In the genomic region with DNA sequence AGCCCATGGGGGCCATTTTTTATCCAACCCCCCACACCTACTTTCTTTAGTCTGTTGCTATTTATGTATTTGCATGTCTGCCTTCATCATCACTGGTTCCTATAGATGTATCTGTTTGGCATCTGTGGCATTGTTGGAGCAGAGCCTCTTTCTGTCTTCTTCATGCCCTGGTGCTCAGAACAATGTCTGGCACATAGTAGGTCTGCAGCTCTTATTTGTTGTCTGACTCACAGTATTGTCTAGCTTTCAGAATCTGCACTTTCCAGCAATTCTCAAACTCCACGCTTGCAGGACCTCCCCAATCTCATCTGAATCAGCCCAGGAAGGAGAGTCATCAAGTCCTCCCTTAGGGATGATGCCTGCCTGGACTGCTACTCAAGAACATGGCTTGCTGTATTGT, we compare ENCODE assay signal across 32 mouse cellular contexts.
"Had no signal": no experiment of that assay in that cellular context is flagged by ENCODE, and none has a peak within 500 bp of the region (broad histone marks: within the 10 kb centered on the region; RNA-seq: fewer than 3 reads in every experiment).

No protein-coding gene starts in this region.

- H3K4me3 ChIP-seq: limb, embryonic 10.5 days; limb, embryonic 12.5 days; limb, embryonic 13.5 days; limb, embryonic 15.5 days; liver, embryonic 12.5 days; liver, embryonic 13.5 days; liver, embryonic 15.5 days; lung, embryonic 15.5 days; megakaryocyte, embryonic 14.5 days; midbrain, embryonic 10.5 days; midbrain, embryonic 12.5 days; midbrain, embryonic 13.5 days; midbrain, embryonic 15.5 days; myocyte; neural tube, embryonic 12.5 days had no signal

- H3K4me1 ChIP-seq: liver, embryonic 13.5 days; liver, embryonic 15.5 days had no signal

- H3K9ac ChIP-seq: limb, embryonic 12.5 days; limb, embryonic 13.5 days; limb, embryonic 15.5 days; liver, embryonic 12.5 days; liver, embryonic 13.5 days; liver, embryonic 14.5 days; liver, embryonic 15.5 days; liver, postnatal 0 days; lung, embryonic 14.5 days; lung, embryonic 15.5 days; midbrain, embryonic 12.5 days; midbrain, embryonic 13.5 days; midbrain, embryonic 15.5 days; neural tube, embryonic 12.5 days had no signal

- ATAC-seq: liver, embryonic 12.5 days; liver, postnatal 0 days; lung, postnatal 0 days; midbrain, embryonic 13.5 days; midbrain, embryonic 15.5 days; midbrain, embryonic 16.5 days had no signal

- H3K36me3 ChIP-seq: limb, embryonic 10.5 days; limb, embryonic 12.5 days; limb, embryonic 13.5 days; limb, embryonic 15.5 days; liver, embryonic 12.5 days; liver, embryonic 13.5 days; liver, embryonic 15.5 days; lung, embryonic 15.5 days; midbrain, embryonic 10.5 days; midbrain, embryonic 12.5 days; midbrain, embryonic 13.5 days; midbrain, embryonic 15.5 days; neural tube, embryonic 12.5 days had no signal

- DNase-seq: left cerebral cortex, postnatal 4 days; liver; liver, embryonic 13.5 days; liver, postnatal 0 days; lung, adult 18-20 months; lung, adult 2 months; lung, embryonic 14.5 days; lung, postnatal 10 days; lung, postnatal 14 days; lung, postnatal 36 days; lung, postnatal 4 days; midbrain, embryonic 14.5 days had no signal

- H3K4me2 ChIP-seq: limb, embryonic 12.5 days; limb, embryonic 13.5 days; limb, embryonic 15.5 days; liver, embryonic 11.5 days; liver, embryonic 12.5 days; liver, embryonic 13.5 days; liver, embryonic 15.5 days; lung, embryonic 14.5 days; lung, embryonic 15.5 days; midbrain, embryonic 11.5 days; midbrain, embryonic 12.5 days; midbrain, embryonic 13.5 days; midbrain, embryonic 15.5 days; neural tube, embryonic 12.5 days had no signal

- H3K9me3 ChIP-seq: limb, embryonic 10.5 days; limb, embryonic 12.5 days; limb, embryonic 13.5 days; limb, embryonic 15.5 days; liver, embryonic 12.5 days; liver, embryonic 13.5 days; liver, embryonic 15.5 days; lung, embryonic 15.5 days; megakaryocyte, embryonic 14.5 days; midbrain, embryonic 10.5 days; midbrain, embryonic 12.5 days; midbrain, embryonic 13.5 days; midbrain, embryonic 15.5 days; neural tube, embryonic 12.5 days had no signal

- H3K27ac ChIP-seq: limb, embryonic 10.5 days; limb, embryonic 12.5 days; limb, embryonic 13.5 days; limb, embryonic 15.5 days; liver, embryonic 12.5 days; liver, embryonic 13.5 days; liver, embryonic 14.5 days; liver, embryonic 15.5 days; lung, embryonic 15.5 days; macrophage; midbrain, embryonic 10.5 days; midbrain, embryonic 12.5 days; midbrain, embryonic 13.5 days; midbrain, embryonic 15.5 days; neural tube, embryonic 12.5 days had no signal

- H3K27me3 ChIP-seq: limb, embryonic 12.5 days; limb, embryonic 13.5 days; limb, embryonic 15.5 days; liver, embryonic 12.5 days; liver, embryonic 13.5 days; liver, embryonic 15.5 days; lung, embryonic 15.5 days; midbrain, embryonic 13.5 days; midbrain, embryonic 15.5 days had no signal
